Mouse (Mus musculus) C2C12 (cell line): ENCODE results near the gene Ank2.

ENCODE experiments used
- CEBPB ChIP-seq: IDR thresholded peaks from one replicate; pipeline ENCODE4 v1.6.1; 2011; ENCODE audit warnings: low read depth, mild to moderate bottlenecking, control low read depth, moderate library complexity
- CTCF ChIP-seq: IDR thresholded peaks from one replicate; pipeline ENCODE4 v1.5.1; 2011; ENCODE audit not compliant: control insufficient read depth, insufficient read depth, insufficient read length
- FOSL1 ChIP-seq: IDR thresholded peaks from one replicate; pipeline ENCODE4 v1.8.0; 2011; ENCODE audit warnings: mild to moderate bottlenecking, low read length; ENCODE audit not compliant: poor library complexity, insufficient read depth, severe bottlenecking
- MAX ChIP-seq: IDR thresholded peaks from one replicate; pipeline ENCODE4 v1.6.1; 2011; ENCODE audit warnings: mild to moderate bottlenecking, control low read depth
- MYOD1 ChIP-seq: IDR thresholded peaks from one replicate; pipeline ENCODE4 v1.6.1; 2011; ENCODE audit warnings: low read depth; ENCODE audit not compliant: control insufficient read depth, insufficient read length
- USF1 ChIP-seq: IDR thresholded peaks from one replicate; pipeline ENCODE4 v1.6.1; 2011; ENCODE audit warnings: low read depth, mild to moderate bottlenecking, control low read depth, moderate library complexity

GRCm38 (mm10) chr3:127257969-127258368, 241.2 kb downstream of the Ank2 start:
- no peak for TF ChIP-seq CTCF
- no peak for TF ChIP-seq CEBPB
- no peak for TF ChIP-seq MAX
- no peak for TF ChIP-seq USF1
- TF ChIP-seq MYOD1: no peak
- TF ChIP-seq FOSL1: no peak
